Mouse (Mus musculus) liver, adult 10 weeks (tissue): ENCODE data around the gene Rtp4. TPM values are rescaled to one million over a fixed set of nuclear protein-coding genes. Genes with fewer than 3 reads are reported as not detected.

Experiments used
- polyA plus RNA-seq: library from polyadenylated mRNA; stranded (reverse); fragments of 350-450 nt; fragmentation: Illumina TruSeq; extraction: RNeasy Lipid Tissue Mini Kit (QIAGEN cat#74804); gene quantifications from one replicate; pipeline ENCODE4 v1.2.3, GENCODE M21; 2014; ENCODE audit warnings: low read depth, low replicate concordance

The Rtp4 gene
- 42.8 TPM for polyA plus RNA-seq

GRCm38 (mm10) chr16:23520235-23520871, at the start of gene Rtp4, which contains the start of gene Masp1:
Gene Rtp4 (plus strand): TSS chr16:23520291.
Gene Masp1 (minus strand): TSS chr16:23520815.

Other genes with a start within 250 kb of the Rtp4 start
- gene Rtp1, start 91.2 kb upstream of the Rtp4 start, polyA plus RNA-seq: not detected
- 91.7 TPM for gene Masp1, start 524 bp downstream of the Rtp4 start, polyA plus RNA-seq